Mouse (Mus musculus) heart, postnatal 0 days (tissue): Measurements from ENCODE around the gene Slc2a4. TPM values are rescaled to one million over a fixed set of nuclear protein-coding genes. Genes with fewer than 3 reads are reported as not detected.

Experiments used
- ATAC-seq: fragments of 200-750 bp; cut with Nextera tagmentation; 2 replicates; pipeline ENCODE4 v1.8.0; 2017; ENCODE audit warnings: low read depth, moderate number of reproducible peaks, moderate library complexity; ENCODE audit not compliant: insufficient read depth
- DNase-seq: peaks from one replicate; pipeline ENCODE4 v3.0.0-alpha.2; 2016; ENCODE audit warnings: low spot score
- H3K27ac ChIP-seq: fragments of 300-500 bp; sonication (generic); 2 replicates; pipeline ENCODE4 v1.5.1; 2014; ENCODE audit warnings: low read depth, mild to moderate bottlenecking
- H3K27me3 ChIP-seq: fragments of 300-500 bp; sonication (generic); 2 replicates; pipeline ENCODE4 v1.6.1; 2014; ENCODE audit warnings: low read length, mixed read lengths; ENCODE audit not compliant: control insufficient read depth, insufficient read depth
- H3K36me3 ChIP-seq: fragments of 300-500 bp; sonication (generic); replicated peaks from 2 replicates; pipeline ENCODE4 v1.6.1; 2014; ENCODE audit warnings: low read length, mixed read lengths; ENCODE audit not compliant: control insufficient read depth, insufficient read depth
- H3K4me1 ChIP-seq: fragments of 300-500 bp; sonication (generic); 2 replicates; pipeline ENCODE4 v1.6.1; 2014; ENCODE audit warnings: antibody characterized with exemption; ENCODE audit not compliant: control insufficient read depth, insufficient read depth
- H3K4me2 ChIP-seq: fragments of 300-500 bp; sonication (generic); 2 replicates; pipeline ENCODE4 v1.6.1; 2014; ENCODE audit warnings: low read depth, mild to moderate bottlenecking, low read length, moderate library complexity
- H3K4me3 ChIP-seq: fragments of 300-500 bp; sonication (generic); 2 replicates; pipeline ENCODE4 v1.5.1; 2014; ENCODE audit warnings: low read depth, low read length
- H3K9ac ChIP-seq: fragments of 300-500 bp; sonication (generic); replicated peaks from 2 replicates; pipeline ENCODE4 v1.6.1; 2014; ENCODE audit warnings: low read depth, low read length, mixed read lengths
- H3K9me3 ChIP-seq: fragments of 300-500 bp; sonication (generic); replicated peaks from 2 replicates; pipeline ENCODE4 v1.6.1; 2016; ENCODE audit warnings: low read length; ENCODE audit not compliant: control insufficient read depth
- CTCF ChIP-seq: IDR thresholded peaks from 2 replicates; pipeline ENCODE4 v1.5.1; 2016; ENCODE audit warnings: antibody characterized with exemption, control low read depth, low read depth
- EP300 ChIP-seq: IDR thresholded peaks from 2 replicates; pipeline ENCODE4 v1.6.1; 2016; ENCODE audit warnings: antibody characterized with exemption, low read depth
- WGBS: fragments of 180-500 bp; shearing (Covaris S2); extraction: QIAGEN DNeasy Blood & Tissue Kit; methylation state at CpG from one replicate; pipeline ENCODE4 v1.1.7; 2014; 5-methylcytosine and 5-hydroxymethylcytosine counted together
- polyA plus RNA-seq: library from polyadenylated mRNA; unstranded; fragments of >200 nt; fragmentation: Nextera tagmentation; extraction: Ambion mirVana; gene quantifications from 2 replicates; pipeline ENCODE4 v1.2.1, GENCODE M21; 2015
- total RNA-seq: library from RNA; depleted of rRNA; stranded (reverse); fragments of >200 nt; gene quantifications from 2 replicates; pipeline ENCODE4 v1.2.3, GENCODE M21; 2014; ENCODE audit warnings: low replicate concordance

Gene Slc2a4
- total and polyA plus RNA-seq, 2 experiments from 2014 or later, result 89.2 to 267 TPM

DNA sequence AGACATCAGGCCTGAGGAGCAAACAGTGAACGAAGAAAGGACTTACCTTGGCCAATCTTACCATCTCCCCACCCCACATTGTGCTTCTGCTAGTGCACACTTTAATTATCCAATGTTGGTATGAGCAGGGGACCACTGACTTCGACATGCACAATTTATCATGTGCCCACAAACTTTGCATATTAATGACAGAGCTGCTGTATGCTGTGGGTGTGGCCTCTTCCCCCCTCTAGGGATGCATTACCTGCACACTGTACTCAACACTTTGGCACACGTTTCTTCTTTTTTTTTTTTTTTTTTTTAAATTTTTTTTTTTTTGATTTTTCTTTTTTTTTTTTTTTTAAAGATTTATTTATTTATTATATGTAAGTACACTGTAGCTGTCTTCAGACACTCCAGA is 22.8 kb upstream of the Slc2a4 start:
- no peaks in the 10 kb centered on the region for H3K9me3 ChIP-seq
- H3K4me2 ChIP-seq, result no peak overlapping the region
- H3K4me3 ChIP-seq, result no peak overlapping the region
- 0 out of 2 replicates have a peak, but pooled peaks cover 10% of the 10 kb centered on the region for H3K4me1 ChIP-seq
- no peak overlapping the region for H3K9ac ChIP-seq
- ATAC-seq (no peak), DNase-seq (no peak)
- TF ChIP-seq EP300 (no peak), CTCF (no peak)
- 80% methylated on average over 3 of the region's 3 CpGs for WGBS
- H3K27ac ChIP-seq, result no peak overlapping the region
- H3K36me3 ChIP-seq, result peaks cover 68% of the 10 kb centered on the region
- peaks cover 14% of the 10 kb centered on the region for H3K27me3 ChIP-seq

DNA sequence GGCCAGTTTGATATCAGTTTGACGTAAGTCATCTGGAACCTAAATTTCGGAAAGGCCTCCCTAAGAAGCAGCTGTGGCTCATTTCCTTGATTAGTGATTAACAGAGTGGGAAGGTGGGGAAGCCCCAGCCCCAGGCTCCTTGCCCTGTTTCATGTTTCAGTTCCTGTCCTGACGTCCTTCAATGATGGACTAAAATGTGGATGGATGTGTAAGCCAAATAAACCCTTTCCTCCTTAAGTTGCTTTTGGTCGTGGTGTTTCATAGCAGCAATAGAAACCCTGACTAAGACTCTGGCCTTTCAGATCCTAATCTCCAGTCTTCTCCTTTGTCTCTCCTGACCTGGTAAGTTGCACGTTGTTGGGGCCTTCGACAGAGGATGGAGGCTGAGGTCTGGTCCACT is 22.2 kb upstream of the Slc2a4 start:
- TF ChIP-seq EP300 (no peak), CTCF (no peak)
- no peak overlapping the region for H3K4me3 ChIP-seq
- 0 out of 2 replicates have a peak, but pooled peaks cover 10% of the 10 kb centered on the region for H3K4me1 ChIP-seq
- no peak overlapping the region for H3K27ac ChIP-seq
- 79% methylated on average over 6 of the region's 6 CpGs for WGBS
- DNase-seq (no peak), ATAC-seq (no peak)
- H3K4me2 ChIP-seq, result no peak overlapping the region
- H3K9me3 ChIP-seq, result no peaks in the 10 kb centered on the region
- no peak overlapping the region for H3K9ac ChIP-seq
- H3K27me3 ChIP-seq, result peaks cover 19% of the 10 kb centered on the region
- peaks cover 62% of the 10 kb centered on the region for H3K36me3 ChIP-seq

DNA sequence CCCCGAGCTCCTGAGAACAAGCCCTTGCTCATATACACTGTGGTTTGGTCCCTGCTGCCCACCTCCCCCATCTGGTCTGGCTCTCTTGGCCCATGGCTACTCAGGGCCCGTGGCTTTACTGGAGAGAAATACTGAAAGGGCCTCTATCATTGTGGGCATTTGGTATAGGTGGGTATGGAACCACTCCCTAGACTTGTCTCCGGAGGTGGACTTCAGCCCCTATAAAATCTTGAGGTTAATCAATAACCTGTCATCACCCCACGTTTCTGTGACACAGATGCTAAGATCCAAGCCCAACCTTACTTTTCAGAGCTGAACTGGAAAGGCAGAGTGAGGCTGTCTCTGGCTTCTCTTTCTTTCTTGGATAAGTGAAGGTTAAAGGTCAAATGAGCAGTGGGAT is 20.8 kb upstream of the Slc2a4 start:
- Histone ChIP-seq H3K27me3 (peaks cover 33% of the 10 kb centered on the region), H3K27ac (no peak overlapping the region), H3K9ac (no peak overlapping the region), H3K4me3 (no peak overlapping the region), H3K4me1 (0 out of 2 replicates have a peak, but pooled peaks cover 10% of the 10 kb centered on the region), H3K4me2 (no peak overlapping the region), H3K9me3 (no peaks in the 10 kb centered on the region), H3K36me3 (peaks cover 48% of the 10 kb centered on the region)
- ATAC-seq (no peak), DNase-seq (no peak)
- WGBS, result 79% methylated on average over 4 of the region's 4 CpGs
- TF ChIP-seq EP300, result no peak
- no peak for TF ChIP-seq CTCF

DNA sequence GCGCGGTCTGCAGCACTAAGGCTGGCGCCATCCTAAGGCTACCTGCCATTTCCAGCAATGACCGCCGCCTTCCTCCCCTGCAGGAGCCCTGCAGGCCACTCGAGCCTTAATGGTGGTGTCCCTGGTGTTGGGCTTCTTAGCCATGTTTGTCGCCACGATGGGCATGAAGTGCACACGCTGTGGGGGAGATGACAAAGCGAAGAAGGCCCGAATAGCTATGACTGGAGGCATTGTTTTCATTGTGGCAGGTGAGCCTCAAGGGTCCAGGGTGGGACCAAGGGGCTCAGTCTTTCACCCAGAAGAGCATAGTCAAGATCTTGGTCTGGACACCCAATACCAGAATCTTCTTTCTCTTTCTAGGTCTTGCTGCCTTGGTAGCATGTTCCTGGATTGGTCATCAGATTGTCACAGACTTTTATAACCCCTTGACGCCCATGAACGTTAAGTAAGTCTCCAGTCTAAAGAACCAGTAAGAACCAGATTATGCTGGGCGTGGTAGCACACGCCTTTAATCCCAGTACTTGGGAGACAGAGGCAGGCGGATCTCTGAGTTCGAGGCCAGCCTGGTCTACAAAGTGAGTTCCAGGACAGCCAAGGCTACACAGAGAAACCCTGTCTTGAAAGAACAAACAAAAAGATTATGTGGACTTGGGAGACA is 19.0 kb upstream of the Slc2a4 start:
- Histone ChIP-seq H3K4me1 (0 out of 2 replicates have a peak, but pooled peaks cover 10% of the 10 kb centered on the region), H3K36me3 (peaks cover 31% of the 10 kb centered on the region), H3K9me3 (no peaks in the 10 kb centered on the region), H3K27ac (no peak overlapping the region), H3K9ac (peak overlapping the region; percentile 18; the same call in 1 of the 2 replicates), H3K27me3 (peaks cover 46% of the 10 kb centered on the region), H3K4me3 (peak overlapping the region; percentile 44), H3K4me2 (peak overlapping the region; percentile 65)
- TF ChIP-seq CTCF (no peak), EP300 (no peak)
- 33% methylated on average over 17 of the region's 17 CpGs for WGBS
- ATAC-seq (0 out of 2 replicates have a peak, but pooled peaks have one; percentile 41), DNase-seq (no peak)

DNA sequence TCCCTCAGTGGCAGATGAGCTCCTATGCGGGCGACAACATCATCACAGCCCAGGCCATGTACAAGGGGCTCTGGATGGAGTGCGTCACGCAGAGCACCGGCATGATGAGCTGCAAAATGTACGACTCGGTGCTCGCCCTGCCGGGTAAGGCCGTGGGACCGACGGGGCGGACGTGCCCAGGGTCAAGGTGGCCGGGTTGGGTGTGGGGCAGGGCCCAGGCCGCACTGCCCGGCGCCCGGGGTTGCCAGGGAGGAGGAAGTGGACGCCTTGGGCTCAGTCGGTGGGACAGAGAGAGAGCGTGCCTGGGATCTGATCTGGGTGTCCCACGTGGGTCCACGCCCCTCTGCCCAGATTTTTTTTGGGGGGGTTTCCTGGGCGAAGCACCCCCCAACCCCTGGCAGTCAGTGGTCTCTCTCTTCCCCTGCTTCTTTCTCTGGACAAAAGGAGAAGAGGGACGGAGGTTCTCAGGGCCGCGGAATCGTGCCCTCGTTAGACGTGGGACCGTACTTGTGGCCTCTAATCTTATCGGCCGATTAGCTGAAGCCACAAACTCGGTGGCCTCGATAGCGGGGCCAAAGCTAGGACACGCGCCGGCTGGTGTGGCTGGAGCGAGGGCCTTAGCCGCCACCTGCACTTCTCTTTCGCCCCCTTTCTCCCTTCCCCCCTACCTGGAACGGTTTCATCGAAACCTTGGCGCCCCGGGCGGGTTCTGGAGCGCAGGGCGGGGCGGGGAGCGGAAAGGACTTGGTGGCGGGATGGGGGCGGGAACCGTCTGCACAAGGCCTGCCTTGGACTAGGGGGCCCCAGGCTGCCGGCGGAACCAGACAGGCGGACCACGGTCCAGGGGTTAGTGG is 18.2 kb upstream of the Slc2a4 start:
- TF ChIP-seq EP300 (no peak), CTCF (no peak)
- no peak overlapping the region for H3K27ac ChIP-seq
- DNase-seq, result no peak

More for the DNA sequence above, 18.2 kb upstream of the Slc2a4 start:
- Histone ChIP-seq H3K4me1 (0 out of 2 replicates have a peak, but pooled peaks cover 10% of the 10 kb centered on the region), H3K9me3 (no peaks in the 10 kb centered on the region), H3K27me3 (peaks cover 52% of the 10 kb centered on the region), H3K36me3 (peaks cover 28% of the 10 kb centered on the region), H3K4me2 (peak overlapping the region; percentile 65), H3K9ac (peak overlapping the region; percentile 18; the same call in 1 of the 2 replicates), H3K4me3 (peak overlapping the region; percentile 44)
- ATAC-seq, result peak; percentile 8; the same call in 1 of the 2 replicates
- WGBS, result 2% methylated on average over 59 of the region's 59 CpGs
